Mouse (Mus musculus): ENCODE measurements around the gene Ube2l3.
"Not testable (repeated sequence)": the region's sequence is repeated elsewhere in the genome, so short reads cannot be mapped to it uniquely, and the experiment has no call there.

Ube2l3 gene

GRCm38 (mm10) chr16:17202549-17202948, at the start of gene Ube2l3:
Ube2l3 (minus strand) TSS chr16:17202649.
- no peak for DNase-seq

DNA sequence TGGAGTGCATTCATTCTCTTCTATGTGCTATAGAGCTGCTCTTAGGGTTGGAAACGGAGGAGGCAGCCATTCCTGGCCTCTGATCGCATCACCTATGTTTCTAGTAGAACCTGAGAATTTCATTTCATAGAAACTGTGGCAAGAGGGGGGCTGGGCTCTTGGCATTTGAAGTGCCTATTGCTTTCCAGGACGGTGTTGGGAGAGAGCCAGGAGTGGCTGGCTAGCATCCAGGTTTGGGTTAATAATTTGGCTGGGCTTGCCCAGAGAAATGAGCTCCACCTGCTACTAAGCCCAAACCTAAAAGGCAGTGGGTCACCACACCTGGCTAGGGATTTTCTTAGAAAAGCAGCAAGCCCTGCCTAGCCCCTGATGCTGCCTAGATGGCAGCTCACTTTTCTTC, 49.1 kb upstream of the Ube2l3 start:
- peak; percentile 74 for DNase-seq

DNA sequence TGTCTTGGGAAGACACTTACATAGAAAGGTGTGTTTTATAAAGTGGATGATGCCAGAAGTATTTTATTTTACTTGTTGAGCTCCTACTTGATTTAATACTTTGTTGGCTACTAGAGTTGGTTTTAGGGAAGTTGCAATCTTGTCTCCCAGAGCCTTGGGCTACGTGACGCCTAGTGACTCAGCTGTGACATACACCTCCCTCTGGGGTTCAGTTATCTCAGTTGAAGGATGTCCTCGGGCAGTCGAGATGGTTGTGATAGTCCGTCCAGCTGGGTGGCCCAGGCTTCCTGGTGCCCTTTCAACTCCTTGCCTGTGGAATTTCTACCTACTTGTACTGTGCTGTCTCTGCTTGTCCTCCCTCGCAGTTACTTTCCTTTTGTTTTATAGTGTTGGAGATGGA, 46.7 kb upstream of the Ube2l3 start:
- DNase-seq, result no peak

- DNase-seq, result no peak
These were observed 45.3 kb upstream of the Ube2l3 start for GRCm38 (mm10) chr16:17247727-17248126.

GRCm38 (mm10) chr16:17244996-17245395, 42.5 kb upstream of the Ube2l3 start:
- DNase-seq, result no peak

DNA sequence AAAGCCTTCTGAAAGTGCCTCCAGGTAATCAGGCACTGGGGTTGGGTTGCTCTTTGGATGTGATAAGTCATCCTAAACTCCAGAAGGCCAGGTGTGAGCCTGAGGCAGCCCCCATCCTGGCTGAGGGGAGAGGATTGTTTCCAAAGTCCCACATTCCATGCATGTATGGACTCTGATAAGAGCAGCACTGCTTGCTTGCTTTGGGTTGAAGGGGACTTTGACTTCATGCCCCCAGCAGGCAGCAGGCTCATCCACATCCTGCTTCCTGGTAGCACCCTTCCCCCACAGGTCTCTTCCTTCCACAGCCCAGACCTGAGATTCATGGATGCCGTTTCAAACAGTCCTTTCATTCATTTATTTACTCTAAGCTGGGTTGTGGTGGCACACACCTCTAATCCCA, 41.3 kb upstream of the Ube2l3 start:
- no peak for DNase-seq

GRCm38 (mm10) chr16:17239409-17239808, 37.0 kb upstream of the Ube2l3 start:
- DNase-seq, result no peak

- no peak for DNase-seq
These were observed 35.2 kb upstream of the Ube2l3 start for GRCm38 (mm10) chr16:17237634-17238033.

DNA sequence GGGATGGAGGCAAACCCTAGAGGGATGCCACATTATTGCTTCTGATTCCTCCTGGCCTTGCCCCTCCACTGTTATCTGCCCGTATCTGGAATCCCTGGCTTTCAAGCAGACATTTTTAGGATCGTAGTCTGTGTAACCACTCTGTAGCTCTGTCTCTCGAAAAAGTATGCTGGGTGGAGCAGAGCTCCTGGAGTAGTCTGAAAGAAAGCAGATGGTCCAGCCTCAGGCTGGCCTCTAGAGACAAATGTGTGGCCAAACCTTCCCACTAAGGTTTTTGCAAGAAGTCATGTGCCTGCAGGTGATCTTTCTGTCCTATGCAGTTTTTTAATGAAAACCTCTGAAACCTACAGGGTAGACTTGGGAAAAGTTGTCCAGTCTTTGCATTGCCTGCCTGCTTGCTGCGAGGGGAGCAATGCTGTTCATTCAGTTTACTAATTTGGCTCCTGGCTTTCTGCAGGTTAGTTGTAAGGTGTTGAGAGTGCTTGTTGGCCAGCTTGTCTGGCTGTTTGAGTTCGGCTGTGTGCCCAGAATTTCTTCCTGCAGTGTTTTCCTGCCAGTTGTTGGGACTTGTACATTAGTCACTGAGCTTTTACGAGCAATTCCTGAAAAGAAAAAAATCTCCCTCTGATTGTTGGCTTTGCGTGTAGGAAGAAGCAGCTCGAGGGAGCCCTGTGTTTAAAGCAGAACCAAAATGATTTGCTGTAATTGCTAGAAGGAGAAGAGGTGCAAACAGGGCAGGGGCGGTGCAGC, 32.6 kb upstream of the Ube2l3 start:
- peak; percentile 38 for DNase-seq

DNA sequence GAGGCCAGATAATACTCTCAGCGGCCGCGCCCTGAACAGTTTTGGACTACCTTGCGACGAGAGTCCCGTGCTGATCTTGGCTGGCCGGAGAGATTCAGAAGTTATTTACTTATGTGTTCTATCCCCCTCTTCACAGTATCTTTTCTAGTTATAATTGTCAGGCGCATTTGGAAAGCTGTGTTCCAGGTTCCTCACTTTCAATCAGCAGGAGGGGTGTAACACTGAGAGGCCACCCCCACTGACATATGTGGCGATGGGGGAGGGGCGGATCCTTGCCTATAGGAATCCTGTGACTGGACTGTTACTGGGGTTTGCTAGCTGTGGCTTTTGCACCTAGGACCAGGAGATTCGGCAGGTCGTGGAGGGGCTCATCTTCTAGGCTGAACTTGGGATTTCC, 32.0 kb upstream of the Ube2l3 start:
- DNase-seq, result peak; percentile 39

DNA sequence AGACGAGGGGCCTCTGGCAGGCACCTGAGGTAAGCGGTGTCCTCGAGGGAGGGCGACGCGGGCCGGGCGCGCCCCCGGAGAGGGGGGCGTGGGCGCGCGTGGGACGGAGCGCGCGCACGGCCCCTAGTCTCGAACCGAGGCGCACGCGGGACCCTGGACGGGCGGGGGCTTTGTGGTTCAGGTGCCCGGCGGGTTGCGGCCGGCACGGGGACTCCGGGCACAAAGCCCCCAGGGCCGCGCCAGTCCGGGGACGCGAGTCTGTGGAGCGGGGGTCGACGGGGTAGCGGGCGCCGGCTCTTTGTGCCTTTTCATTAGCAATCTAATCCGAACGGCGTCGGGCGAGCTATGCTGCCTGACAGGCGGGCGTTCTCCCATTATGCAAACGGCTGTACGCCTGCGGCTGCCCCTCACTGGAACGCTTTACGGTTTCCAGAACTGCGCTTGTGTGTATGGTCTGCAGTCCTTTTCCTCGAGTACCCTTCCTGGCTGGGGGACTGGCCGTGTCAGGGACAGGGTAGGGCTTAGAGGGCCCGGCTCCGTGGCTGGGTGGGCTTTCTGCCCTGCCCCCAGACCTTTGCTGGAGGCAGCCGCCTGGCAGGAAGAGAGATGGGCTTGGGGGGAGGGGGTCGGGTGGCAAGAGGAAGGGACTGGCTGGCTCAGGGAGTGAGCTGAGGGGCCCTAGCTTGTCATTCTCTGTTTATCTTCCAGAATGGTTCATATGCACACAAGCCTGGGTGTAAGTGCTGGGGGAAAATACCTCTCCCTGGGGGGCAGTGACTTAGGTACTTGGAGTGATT, 31.5 kb upstream of the Ube2l3 start:
- peak; percentile 48 for DNase-seq

DNA sequence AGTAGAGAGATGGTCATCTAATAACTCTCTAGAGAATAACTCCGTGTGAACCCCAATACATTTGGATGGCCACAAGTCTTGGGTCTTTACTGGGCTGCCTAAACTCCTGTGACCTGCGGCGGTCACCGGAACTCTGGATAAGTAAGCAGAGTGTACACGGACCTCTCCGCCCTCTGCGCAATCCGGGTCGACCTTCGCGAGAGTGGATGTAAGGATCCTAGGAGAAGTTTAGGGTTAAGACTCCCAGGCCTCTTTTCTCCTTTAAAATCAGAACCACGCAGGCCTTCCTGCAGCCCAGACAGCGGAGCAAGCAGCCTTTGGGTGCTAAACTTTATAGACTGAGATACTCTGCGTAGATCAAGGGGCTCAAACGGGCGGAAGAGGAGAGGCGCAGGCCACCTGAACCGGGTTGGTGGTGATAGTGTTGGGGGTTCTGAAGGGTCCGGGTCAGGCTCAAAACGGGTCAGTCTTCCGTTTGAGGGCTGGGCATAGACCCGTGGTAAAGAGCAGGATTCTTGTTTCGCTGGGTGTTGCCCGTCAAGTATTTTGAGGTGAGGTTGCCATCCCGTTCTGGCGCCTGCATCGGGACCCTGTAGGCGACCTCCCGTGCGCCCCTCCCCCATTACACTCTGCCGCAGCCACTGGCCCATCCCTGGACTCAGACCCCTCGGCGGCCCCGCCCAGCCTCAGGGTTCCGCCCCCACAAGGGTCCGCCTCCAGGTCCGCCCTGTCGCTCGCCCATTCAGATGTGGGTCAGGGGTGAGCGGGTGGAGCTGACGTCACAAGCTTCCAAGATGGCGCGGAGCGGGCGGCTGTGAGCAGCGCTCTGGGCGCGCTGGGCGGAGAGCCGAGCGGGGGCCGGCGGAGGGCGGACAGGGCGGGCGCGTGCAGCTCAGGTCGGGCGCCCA, 30.6 kb upstream of the Ube2l3 start, which contains the start of gene Hic2:
Gene Hic2, plus strand, starts transcription at position 779 of the 908 bp plus-strand sequence.
- peak; percentile 94 for DNase-seq

DNA sequence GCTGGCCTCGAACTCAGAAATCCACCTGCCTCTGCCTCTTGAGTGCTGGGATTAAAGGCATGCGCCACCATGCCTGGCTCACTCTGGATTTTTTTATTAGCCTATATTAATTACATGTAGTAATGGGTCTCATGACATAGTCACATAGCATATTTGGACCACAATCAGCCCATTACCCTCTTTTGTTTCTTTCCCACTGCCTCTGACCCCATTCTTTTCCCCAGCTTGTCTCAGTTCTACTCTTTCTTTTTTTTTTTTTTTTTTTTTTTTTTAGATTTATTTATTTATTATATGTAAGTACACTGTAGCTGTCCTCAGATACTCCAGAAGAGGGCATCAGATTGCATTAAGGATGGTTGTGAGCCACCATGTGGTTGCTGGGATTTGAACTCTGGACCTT, 29.1 kb upstream of the Ube2l3 start:
- DNase-seq, result not testable (repeated sequence)

DNA sequence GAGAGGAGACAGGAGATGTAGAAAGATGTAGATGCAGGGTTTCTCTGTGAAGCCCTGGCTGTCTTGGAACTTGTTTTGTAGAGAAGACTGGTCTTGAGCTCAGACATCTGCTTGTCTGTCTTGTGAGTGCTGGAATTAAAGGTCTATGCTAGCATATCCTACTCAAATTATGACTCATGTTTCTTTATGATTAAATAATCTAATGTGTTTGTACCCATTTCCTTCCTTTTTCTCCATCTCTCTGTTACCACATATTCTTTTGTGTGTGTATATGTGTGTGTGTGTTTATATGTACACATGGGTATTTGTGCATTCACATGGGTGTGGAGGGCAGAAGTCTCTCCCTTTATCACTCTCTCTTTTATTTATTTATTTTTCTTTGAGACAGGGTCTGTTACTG, 24.0 kb upstream of the Ube2l3 start:
- DNase-seq, result no peak

DNA sequence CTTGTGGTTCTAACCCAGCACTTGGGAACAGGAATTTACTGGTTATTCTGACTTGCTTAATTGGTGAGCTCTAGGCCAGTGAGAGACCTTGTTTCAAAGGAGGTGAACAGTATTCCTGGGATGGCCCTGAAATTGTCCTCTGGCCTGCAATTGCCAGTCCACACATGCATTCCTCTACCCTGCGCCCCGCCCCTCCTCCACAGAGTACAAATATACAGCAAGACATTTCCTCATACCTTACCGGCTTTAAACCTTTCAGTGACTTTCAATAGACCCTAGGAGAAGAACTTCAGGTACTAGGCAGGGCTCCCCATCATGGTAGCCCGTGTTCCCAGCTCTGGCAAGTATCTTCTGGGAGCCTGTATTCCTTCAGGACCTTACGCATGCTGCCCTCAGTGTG, 23.1 kb upstream of the Ube2l3 start:
- DNase-seq, result no peak

DNA sequence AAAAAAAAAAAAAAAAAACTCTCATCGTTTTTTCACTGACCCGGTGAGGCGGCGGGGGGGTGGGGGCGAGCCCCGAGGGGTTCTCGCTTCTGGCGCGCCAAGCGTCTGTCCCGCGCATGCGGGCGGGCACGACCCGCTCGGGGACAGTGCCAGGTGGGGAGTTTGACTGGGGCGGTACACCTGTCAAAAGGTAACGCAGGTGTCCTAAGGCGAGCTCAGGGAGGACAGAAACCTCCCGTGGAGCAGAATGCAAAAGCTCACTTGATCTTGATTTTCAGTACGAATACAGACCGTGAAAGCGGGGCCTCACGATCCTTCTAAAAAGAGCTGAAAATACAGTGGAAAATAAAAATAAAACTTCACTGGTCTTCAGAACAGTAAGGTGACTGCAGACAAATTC, 19.7 kb upstream of the Ube2l3 start:
- peak; percentile 87 for DNase-seq

- no peak for DNase-seq
These were observed 17.8 kb upstream of the Ube2l3 start for GRCm38 (mm10) chr16:17220127-17220733.

DNA sequence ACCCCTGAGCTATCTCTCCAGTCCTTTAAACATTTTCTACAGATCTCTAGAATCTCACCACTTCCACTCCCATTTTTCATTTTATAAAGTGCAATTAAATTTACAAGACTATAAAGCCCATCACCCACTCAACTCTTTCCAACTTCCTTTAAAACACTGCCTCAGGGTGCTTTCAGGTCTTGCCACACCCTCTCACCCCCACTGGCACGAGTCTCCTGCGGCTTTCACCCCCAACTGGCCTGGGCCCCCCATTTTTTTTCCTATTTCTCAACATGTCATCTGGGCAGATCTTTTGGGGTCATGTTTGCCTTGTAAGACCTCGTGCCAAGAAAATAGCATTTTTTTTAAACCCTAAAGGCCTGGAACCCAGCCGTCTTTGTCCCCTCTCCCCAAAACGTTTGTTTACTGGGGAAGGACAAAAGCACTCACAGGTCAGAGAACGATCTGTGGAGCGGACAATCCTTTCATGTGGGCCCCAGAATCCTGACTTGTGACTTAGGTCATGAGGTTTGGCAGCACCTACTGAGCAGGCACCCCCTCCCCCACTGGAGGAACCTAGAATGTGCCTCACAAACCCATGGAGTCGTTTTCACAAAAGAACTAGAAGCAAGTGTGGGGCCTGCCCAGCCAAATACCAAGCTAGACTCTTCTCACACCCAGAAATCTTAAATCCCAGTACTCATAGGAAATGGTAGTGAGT, 14.6 kb upstream of the Ube2l3 start:
- DNase-seq, result no peak

DNA sequence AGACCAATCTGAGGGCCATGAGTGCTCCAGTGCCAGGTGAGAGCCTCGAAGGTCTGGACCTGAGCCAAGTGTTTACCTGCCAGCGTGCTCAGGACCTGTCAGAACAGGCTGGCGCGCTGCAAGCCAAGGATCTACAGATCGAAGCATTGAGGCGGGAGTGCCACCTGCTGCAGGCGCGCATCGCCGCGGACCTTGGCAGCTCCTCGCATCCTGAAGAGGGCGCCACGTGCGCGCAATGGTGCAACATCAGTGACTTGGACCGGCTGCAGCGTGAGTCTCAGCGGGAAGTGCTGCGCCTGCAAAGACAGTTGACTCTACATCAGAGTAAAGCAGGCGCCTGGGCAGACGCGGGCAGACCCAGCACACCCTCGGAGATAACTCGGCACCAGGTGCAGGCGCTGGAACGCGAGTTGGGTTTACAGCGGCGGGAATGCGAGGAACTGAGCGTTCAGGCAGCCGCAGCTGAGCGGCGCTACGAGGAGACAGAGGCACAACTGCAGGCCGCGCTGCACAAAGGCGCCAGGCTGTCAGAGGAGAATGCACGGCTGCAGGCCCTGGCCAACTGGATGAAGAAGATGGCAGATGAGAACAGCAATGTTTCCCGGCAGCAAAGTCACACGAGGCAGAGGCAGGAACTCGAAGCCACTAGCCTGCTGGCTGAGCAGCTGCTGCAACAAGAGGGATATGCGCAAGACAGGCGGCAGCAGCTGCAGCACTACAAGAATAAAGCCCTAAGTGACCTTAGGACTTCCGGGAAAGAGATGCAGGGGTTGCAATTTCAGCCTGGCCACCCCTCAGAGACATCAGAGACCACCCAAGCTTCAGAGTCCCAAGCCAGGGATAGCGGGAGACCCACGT, 7.8 kb upstream of the Ube2l3 start:
- DNase-seq, result peak; percentile 87

- DNase-seq, result no peak
These were observed 7.0 kb upstream of the Ube2l3 start for GRCm38 (mm10) chr16:17209404-17209960.
